Mouse (Mus musculus) liver, embryonic 16.5 days (tissue): ENCODE results near the gene Dhx58. TPM values are rescaled to one million over a fixed set of nuclear protein-coding genes. Genes with fewer than 3 reads are reported as not detected.

Experiments used
- ATAC-seq: fragments of 200-750 bp; cut with Nextera tagmentation; 2 replicates; pipeline ENCODE4 v1.8.0; 2017; ENCODE audit warnings: low read depth, mild to moderate bottlenecking, moderate number of reproducible peaks, moderate library complexity
- H3K27ac ChIP-seq: fragments of 300-500 bp; sonication (generic); 2 replicates; pipeline ENCODE4 v1.5.1; 2014; ENCODE audit warnings: mild to moderate bottlenecking, low read length
- H3K27me3 ChIP-seq: fragments of 300-500 bp; sonication (generic); 2 replicates; pipeline ENCODE4 v1.6.1; 2014; ENCODE audit warnings: low read depth, low read length, mixed read lengths; ENCODE audit not compliant: control insufficient read depth, insufficient read depth
- H3K36me3 ChIP-seq: fragments of 300-500 bp; sonication (generic); 2 replicates; pipeline ENCODE4 v1.6.1; 2014; ENCODE audit warnings: mild to moderate bottlenecking; ENCODE audit not compliant: control insufficient read depth, insufficient read depth
- H3K4me1 ChIP-seq: fragments of 300-500 bp; sonication (generic); 2 replicates; pipeline ENCODE4 v1.6.1; 2014; ENCODE audit warnings: low read depth, low read length, mixed read lengths; ENCODE audit not compliant: control insufficient read depth
- H3K4me2 ChIP-seq: fragments of 300-500 bp; sonication (generic); 2 replicates; pipeline ENCODE4 v1.6.1; 2014; ENCODE audit warnings: low read depth, low read length, mixed read lengths
- H3K4me3 ChIP-seq: fragments of 300-500 bp; sonication (generic); 2 replicates; pipeline ENCODE4 v1.5.1; 2014; ENCODE audit warnings: low read depth, mild to moderate bottlenecking, low read length
- H3K9ac ChIP-seq: fragments of 300-500 bp; sonication (generic); 2 replicates; pipeline ENCODE4 v1.6.1; 2014; ENCODE audit warnings: low read depth, low read length
- H3K9me3 ChIP-seq: fragments of 300-500 bp; sonication (generic); replicated peaks from 2 replicates; pipeline ENCODE4 v1.6.1; 2016; ENCODE audit warnings: low read length; ENCODE audit not compliant: control insufficient read depth
- WGBS: fragments of 180-500 bp; shearing (Covaris S2); extraction: QIAGEN DNeasy Blood & Tissue Kit; methylation state at CpG from one replicate; pipeline ENCODE4 v1.1.7; 2014; ENCODE audit not compliant: insufficient replicate concordance; 5-methylcytosine and 5-hydroxymethylcytosine counted together
- polyA plus RNA-seq: library from polyadenylated mRNA; unstranded; fragments of >200 nt; fragmentation: Nextera tagmentation; extraction: Ambion mirVana; gene quantifications from 2 replicates; pipeline ENCODE4 v1.2.1, GENCODE M21; 2015

Dhx58 gene
- polyA plus RNA-seq, 1 experiment from 2014 or later: 2.2 TPM

DNA sequence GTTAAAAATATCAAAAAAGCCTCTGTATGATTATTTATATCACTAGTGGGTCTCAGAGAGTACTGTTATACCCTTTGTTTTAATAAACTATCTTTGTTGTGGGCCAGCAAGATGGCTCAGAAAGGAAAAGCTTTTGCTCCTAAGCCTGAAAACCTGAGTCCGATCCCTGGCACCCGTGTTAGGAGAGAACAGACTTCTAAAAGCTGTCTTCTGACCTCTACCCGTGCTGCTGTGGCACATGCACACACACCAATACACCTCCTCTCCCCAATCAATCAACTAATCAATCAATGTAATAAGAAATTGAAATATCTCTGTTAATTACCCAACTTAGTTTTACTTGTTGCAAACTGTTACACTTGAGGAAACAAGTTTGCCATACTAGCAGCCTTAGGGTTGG lies 3.4 kb downstream of the Dhx58 start:
- Histone ChIP-seq H3K4me3 (peak overlapping the region; percentile 45), H3K4me1 (peaks cover 26% of the 10 kb centered on the region), H3K27ac (no peak overlapping the region), H3K27me3 (no peaks in the 10 kb centered on the region), H3K36me3 (0 out of 2 replicates have a peak, but pooled peaks cover 2% of the 10 kb centered on the region), H3K9me3 (no peaks in the 10 kb centered on the region), H3K4me2 (peak overlapping the region; percentile 52), H3K9ac (no peak overlapping the region)
- ATAC-seq: no peak
- 72% methylated on average over 3 of the region's 3 CpGs for WGBS

DNA sequence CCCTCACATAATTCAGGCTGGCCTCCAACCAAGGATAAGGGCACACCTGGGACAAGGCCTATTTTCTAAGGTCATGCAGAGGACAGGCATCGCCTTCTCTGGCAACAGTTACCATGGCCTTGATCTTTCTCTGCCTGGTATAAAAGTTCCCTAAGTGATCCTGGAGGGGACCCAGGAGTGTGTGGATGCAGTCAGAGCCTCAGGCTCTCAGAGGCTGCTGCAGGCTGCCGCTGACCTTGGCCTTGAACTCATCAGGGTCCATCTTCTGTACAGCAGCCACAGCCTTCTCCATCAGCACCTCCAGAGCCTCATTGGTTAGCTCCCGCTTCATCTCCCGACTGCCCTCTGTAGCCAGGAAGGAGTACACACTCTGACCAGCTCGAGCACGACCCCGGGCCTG lies 6.2 kb downstream of the Dhx58 start:
- H3K27ac ChIP-seq: no peak overlapping the region

DNA sequence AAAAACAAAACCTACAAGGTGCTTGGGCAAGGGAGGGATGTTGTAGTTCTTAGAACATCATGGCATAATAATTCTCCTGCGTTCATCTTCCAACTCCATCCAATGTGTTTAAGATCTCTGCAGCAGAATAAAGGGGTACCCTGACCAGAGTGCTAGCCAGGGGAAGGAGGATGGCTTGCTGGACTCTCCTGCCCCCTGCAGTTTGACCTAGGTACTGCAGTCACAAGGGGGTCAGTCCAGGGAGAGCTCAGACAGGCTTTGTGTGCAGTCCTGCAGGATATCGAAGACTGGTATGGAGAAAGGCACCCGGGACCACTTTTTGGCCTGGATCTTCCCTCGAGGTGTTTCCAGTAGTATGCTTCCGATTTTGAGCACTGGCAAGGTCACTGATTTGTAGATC lies 9.1 kb downstream of the Dhx58 start:
- Histone ChIP-seq H3K27me3 (peaks cover 30% of the 10 kb centered on the region), H3K9ac (no peak overlapping the region), H3K36me3 (no peaks in the 10 kb centered on the region), H3K4me3 (no peak overlapping the region), H3K4me1 (no peaks in the 10 kb centered on the region; the same call in none of the 2 replicates), H3K9me3 (no peaks in the 10 kb centered on the region), H3K4me2 (no peak overlapping the region), H3K27ac (no peak overlapping the region)
- WGBS: 32% methylated on average over 5 of the region's 5 CpGs
- ATAC-seq: no peak

More for the DNA sequence above, 6.2 kb downstream of the Dhx58 start:
- Histone ChIP-seq H3K27me3 (peaks cover 6% of the 10 kb centered on the region), H3K36me3 (no peaks in the 10 kb centered on the region), H3K4me3 (no peak overlapping the region), H3K9ac (no peak overlapping the region), H3K4me2 (no peak overlapping the region), H3K4me1 (peaks cover 17% of the 10 kb centered on the region), H3K9me3 (no peaks in the 10 kb centered on the region)
- WGBS: 59% methylated on average over 7 of the region's 7 CpGs
- no peak for ATAC-seq

DNA sequence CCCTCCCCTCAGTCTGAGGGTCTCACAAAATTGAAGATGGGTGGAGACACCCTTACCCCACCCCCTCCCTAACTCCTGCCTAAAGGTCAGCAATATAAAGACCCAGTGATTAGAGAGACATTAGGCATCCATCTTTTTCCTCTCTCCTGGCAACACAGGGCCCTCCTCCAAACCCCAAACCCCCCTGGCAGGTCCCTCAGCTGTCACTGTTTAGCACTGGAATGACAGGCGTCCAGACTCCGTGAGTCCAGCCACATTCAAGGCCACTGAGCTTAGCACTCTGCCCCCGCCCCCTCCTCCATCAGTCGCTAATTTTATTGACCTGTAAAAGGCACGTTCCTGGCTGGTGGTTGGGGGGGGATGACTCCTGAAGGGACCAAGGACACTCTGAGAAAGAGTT lies 10.9 kb downstream of the Dhx58 start:
- Histone ChIP-seq H3K4me2 (no peak overlapping the region), H3K36me3 (no peaks in the 10 kb centered on the region), H3K4me1 (no peaks in the 10 kb centered on the region; the same call in none of the 2 replicates), H3K27ac (no peak overlapping the region), H3K4me3 (no peak overlapping the region), H3K9me3 (no peaks in the 10 kb centered on the region), H3K27me3 (peaks cover 30% of the 10 kb centered on the region), H3K9ac (no peak overlapping the region)
- ATAC-seq: no peak
- 34% methylated on average over 5 of the region's 5 CpGs for WGBS

DNA sequence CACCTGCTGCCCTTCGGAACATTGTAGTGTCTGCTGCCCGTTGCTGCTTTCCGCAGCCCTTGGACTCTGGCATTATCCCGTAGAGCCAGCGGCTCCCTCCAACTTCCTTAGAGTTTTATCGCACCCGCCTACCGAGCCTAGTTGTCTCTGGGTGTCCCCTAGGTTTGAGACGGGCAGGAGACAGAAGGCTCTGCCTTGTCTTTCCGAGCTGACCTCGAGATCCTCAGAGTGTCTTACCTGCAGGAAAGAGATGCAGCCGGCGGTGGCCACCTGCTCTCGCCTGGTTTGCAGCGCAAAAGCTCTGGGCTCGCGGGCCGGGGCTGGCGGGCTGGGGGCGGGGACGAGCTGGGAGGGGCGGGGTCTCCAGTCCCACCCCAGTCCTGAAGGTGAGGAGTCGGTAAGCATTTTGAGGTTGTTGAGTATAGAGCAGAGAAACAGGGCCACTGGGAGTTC lies 11.9 kb downstream of the Dhx58 start, which contains the start of gene Zfp385c:
Zfp385c (minus strand) TSS at position 292 of the 453 bp plus-strand sequence.
- Histone ChIP-seq H3K4me3 (peak within 1 kb of the TSS; percentile 30), H3K4me1 (no peaks in the 10 kb centered on the region; the same call in none of the 2 replicates), H3K9ac (no peak within 1 kb of the TSS), H3K27me3 (peaks cover 30% of the 10 kb centered on the region), H3K27ac (no peak within 1 kb of the TSS), H3K36me3 (no peaks in the 10 kb centered on the region), H3K4me2 (peak within 1 kb of the TSS; percentile 48), H3K9me3 (no peaks in the 10 kb centered on the region)
- 0% methylated on average over 23 of the region's 23 CpGs for WGBS
- ATAC-seq: no peak

DNA sequence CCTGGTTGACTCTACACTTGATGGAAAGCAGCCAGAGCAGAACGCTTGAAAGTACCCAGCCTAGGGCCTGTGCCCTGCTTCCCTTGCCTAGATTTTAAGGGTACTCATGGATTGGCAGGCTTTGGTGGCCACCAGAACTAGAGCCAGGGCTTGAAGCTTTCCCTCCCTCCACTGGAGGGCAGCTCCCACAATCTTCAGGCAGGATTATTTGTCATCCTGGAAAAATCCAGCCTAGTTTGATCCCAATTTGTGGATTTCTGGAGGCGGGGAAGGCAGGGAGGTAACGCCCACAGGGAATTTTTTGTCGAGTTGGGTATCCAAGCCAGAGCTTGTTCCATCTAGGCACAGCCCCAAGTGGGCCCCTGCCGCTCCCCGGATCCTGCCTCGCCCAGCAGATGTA lies 13.7 kb downstream of the Dhx58 start:
- ATAC-seq: no peak
- no peak overlapping the region for H3K27ac ChIP-seq
- 67% methylated on average over 7 of the region's 7 CpGs for WGBS
- no peaks in the 10 kb centered on the region; the same call in none of the 2 replicates for H3K4me1 ChIP-seq
- H3K4me2 ChIP-seq: no peak overlapping the region
- no peaks in the 10 kb centered on the region for H3K36me3 ChIP-seq
- no peak overlapping the region for H3K4me3 ChIP-seq
- H3K27me3 ChIP-seq: peaks cover 30% of the 10 kb centered on the region
- H3K9me3 ChIP-seq: no peaks in the 10 kb centered on the region
- no peak overlapping the region for H3K9ac ChIP-seq

DNA sequence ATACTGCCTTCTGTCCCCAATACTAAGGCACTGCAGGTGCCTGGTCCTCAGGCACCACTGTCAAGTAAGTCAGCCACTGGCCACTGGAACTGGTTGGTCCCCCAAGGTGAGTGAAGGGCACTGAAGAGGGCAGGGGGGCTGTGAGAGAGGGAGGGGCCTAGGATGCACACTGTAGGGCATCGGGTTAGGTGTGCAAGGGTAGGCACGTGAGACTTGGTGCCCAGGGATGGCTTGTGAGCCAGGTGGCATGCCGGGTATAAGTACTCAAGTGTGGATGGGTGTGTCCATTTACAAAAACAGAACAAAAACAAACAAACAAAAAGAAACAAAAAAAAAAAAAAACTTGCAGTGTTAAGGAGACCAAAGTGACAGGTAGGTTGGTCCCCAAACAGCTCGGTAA lies 15.6 kb downstream of the Dhx58 start:
- Histone ChIP-seq H3K9ac (no peak overlapping the region), H3K27ac (no peak overlapping the region), H3K36me3 (no peaks in the 10 kb centered on the region), H3K4me3 (no peak overlapping the region), H3K9me3 (no peaks in the 10 kb centered on the region), H3K27me3 (peaks cover 28% of the 10 kb centered on the region), H3K4me1 (no peaks in the 10 kb centered on the region; the same call in none of the 2 replicates), H3K4me2 (no peak overlapping the region)
- 57% methylated on average over 4 of the region's 4 CpGs for WGBS
- ATAC-seq: no peak

DNA sequence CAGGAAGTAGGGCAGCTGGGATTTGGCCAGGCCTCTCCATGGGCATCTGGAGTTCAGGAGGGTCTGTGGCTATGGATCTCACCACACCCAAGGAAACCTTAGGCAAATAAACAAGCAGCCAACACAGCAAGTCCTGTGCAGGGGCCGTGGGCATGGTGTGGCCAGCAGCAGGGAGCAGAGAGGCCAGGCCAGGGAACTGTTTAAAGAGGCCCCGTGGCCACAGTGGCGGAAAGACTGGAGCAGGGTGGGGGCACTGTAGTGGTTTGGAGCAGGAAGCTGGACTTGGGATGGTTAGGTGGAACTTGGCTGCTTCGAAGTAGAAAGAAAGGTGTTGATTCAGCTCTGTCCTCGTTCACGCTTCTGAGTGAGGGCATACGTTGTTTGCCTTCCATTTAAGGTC lies 16.8 kb downstream of the Dhx58 start:
- Histone ChIP-seq H3K9me3 (no peaks in the 10 kb centered on the region), H3K27ac (no peak overlapping the region), H3K4me1 (no peaks in the 10 kb centered on the region; the same call in none of the 2 replicates), H3K27me3 (peaks cover 17% of the 10 kb centered on the region), H3K36me3 (no peaks in the 10 kb centered on the region), H3K4me3 (no peak overlapping the region), H3K4me2 (no peak overlapping the region), H3K9ac (no peak overlapping the region)
- 72% methylated on average over 7 of the region's 7 CpGs for WGBS
- ATAC-seq: no peak

DNA sequence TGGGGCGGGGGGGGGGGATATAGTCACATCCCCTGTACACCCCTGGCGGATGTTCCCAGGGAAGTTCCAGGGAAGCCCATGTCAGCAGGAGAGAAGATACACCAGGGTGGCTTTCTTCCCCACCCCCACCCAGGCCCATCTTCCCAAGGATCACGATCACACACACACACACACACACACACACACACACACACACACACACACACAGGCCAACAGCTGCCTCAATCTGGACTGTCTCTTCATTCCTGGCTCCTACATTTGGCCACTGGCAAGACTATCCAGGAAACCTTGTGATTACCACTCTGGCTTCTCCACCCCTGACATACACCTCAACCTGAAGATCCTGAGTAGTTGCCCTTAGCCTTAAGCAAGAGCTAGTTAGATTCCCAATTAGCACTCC lies 18.7 kb downstream of the Dhx58 start:
- Histone ChIP-seq H3K4me3 (no peak overlapping the region), H3K27ac (no peak overlapping the region), H3K9me3 (no peaks in the 10 kb centered on the region), H3K4me1 (no peaks in the 10 kb centered on the region), H3K36me3 (no peaks in the 10 kb centered on the region), H3K4me2 (no peak overlapping the region), H3K27me3 (no peaks in the 10 kb centered on the region; the same call in none of the 2 replicates), H3K9ac (no peak overlapping the region)
- no peak for ATAC-seq
- WGBS: 60% methylated on average over 3 of the region's 3 CpGs
